Mouse (Mus musculus) Patski (cell line): ENCODE measurements around the gene Zan. TPM values are rescaled to one million over a fixed set of nuclear protein-coding genes. Genes with fewer than 3 reads are reported as not detected.
A peak's percentile ranks its signal among the peaks of the same experiment; 100 is the strongest.

Source experiments
- ATAC-seq: fragments of 100-300 bp; one replicate; pipeline ENCODE4 v1.8.0; 2021
- CTCF ChIA-PET: fragments of 350-600 bp; sonication (Branson Sonifier 250); formaldehyde crosslinking; loops from one replicate; lab custom pipeline; 2022; ENCODE audit warnings: inconsistent platforms; lab: Charles Lee
- POLR2A ChIA-PET: fragments of 350-600 bp; sonication (Branson Sonifier 250); formaldehyde crosslinking; loops from one replicate; lab custom pipeline; 2022; ENCODE audit warnings: antibody characterized with exemption, inconsistent platforms; lab: Charles Lee
- DNase-seq: peaks from one replicate; pipeline ENCODE4 v3.0.0-alpha.2; 2011; ENCODE audit warnings: low read depth, low spot score
- H3K27me3 ChIP-seq: fragments of 371-371 bp; one replicate; pipeline ENCODE4 v1.5.1; 2021
- CTCF ChIP-seq: fragments of 100-300 bp; IDR thresholded peaks from one replicate; pipeline ENCODE4 v1.5.1; 2021
- in situ Hi-C: fragments of 300-500 bp; cut with MboI; formaldehyde crosslinking; loops from 3 replicates; pipeline ENCODE4 v1.11.1; 2018; ENCODE audit warnings: low pct_unique_long_range_greater_than_20kb, mixed read lengths
- polyA plus RNA-seq: library from polyadenylated mRNA; unstranded; gene quantifications from one replicate; pipeline ENCODE4 v1.2.3, GENCODE M21; 2021

Gene Zan
- polyA plus RNA-seq, 1 experiment from 2014 or later, result 7.9 TPM

DNA sequence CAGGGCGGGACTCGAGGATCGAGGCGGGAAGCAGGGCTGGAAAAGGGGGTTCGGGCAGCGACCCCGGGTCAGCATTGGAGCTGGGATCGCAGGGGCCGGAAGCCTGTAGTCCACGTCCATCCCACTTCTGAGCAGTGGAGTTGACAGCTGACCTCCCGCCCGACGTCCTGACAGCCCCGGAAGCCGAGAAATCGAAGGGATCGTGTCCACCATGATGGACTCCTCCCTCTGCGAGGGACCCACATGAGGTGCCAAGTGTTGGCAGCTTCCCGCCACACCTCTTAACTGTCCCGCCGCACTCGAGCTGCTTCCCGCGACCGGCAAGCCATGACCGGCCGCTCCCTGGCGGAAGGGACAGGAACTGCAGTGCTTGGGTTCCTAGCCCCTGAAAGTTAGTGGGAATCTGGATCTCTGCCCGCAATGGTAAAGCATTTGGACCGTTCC lies 25.8 kb upstream of the Zan start:
- in situ Hi-C loops, result loop anchor here (5.0 kb wide), 1 partner anchor 165 kb away; no protein-coding TSS in a partner anchor
- TF ChIP-seq CTCF, result no peak
- peak; percentile 55 for DNase-seq
- CTCF ChIA-PET, result interaction anchor here (0.7 to 4.6 kb wide), 27 partner anchors 10 to 386 kb away, joined by 3 to 30 read pairs (median 5); partner anchors contain the start of genes Gigyf1 and Srrt
- no peaks in the 10 kb centered on the region for H3K27me3 ChIP-seq
- POLR2A ChIA-PET, result interaction anchor here (0.6 to 2.0 kb wide), 8 partner anchors 9 to 191 kb away, joined by 3 to 6 read pairs (median 4); no protein-coding TSS in a partner anchor
- ATAC-seq, result peak; percentile 85

DNA sequence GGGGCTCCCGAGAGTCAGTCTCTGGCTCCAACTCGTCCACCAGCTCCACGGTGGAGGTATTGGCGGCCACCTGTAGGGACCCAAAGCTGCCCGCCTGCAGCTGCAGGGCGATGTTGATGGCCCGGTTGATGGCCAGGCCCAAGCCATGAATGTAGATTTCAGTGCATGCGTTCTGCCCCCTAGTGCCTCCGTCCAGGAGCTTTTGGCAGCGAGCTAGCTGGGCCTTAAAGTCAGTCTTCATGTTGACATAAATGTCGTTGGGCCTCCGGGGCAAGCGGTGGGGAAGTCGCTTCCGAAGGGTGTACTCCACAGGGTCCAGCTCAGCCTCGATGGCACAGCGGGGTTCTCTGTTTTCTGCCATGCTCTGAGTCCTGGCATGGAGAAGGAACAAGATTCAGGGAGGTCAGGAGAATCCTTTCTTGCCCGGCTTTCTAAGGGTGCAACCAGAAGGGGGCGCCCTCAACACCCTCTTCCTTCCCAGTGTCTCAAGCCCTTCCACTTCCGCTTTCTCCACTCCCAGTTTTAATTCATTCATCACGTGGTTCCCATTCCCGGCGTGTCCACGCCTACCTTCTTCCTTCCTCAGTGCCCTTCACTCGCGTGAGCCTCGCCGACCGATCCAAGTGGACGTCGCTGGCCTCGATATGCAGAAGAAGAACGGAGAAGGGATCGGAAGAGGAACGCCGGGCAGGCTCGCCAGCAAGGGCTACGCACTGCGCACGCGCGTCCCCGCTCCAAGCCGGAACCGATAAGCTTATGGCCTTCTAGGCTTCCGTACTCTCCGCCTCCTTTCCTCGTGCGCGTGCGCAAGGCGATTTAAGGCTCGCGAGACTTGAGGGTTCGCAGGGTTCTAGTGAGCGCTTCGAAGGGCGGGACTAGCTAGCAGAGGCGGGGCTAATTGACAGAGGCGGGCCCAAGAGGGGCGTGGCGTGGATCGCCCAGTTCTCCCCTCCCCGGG lies 25.1 kb upstream of the Zan start, which contains the start of gene Pop7:
Pop7 (minus strand) TSS at position 810 of the 958 bp plus-strand sequence.
- ChIA-PET CTCF (interaction anchor here (0.7 to 4.6 kb wide), 32 partner anchors 9 to 385 kb away, joined by 3 to 30 read pairs (median 4); partner anchors contain the start of genes Gigyf1, Pcolce and Srrt), POLR2A (interaction anchor here (0.6 to 2.0 kb wide), 11 partner anchors 8 to 167 kb away, joined by 3 to 6 read pairs (median 3); no protein-coding TSS in a partner anchor)
- in situ Hi-C loops, result loop anchor here (5.0 kb wide), 1 partner anchor 165 kb away; no protein-coding TSS in a partner anchor
- no peak for TF ChIP-seq CTCF
- DNase-seq (peak; percentile 100), ATAC-seq (peak; percentile 89)
- no peaks in the 10 kb centered on the region for H3K27me3 ChIP-seq

DNA sequence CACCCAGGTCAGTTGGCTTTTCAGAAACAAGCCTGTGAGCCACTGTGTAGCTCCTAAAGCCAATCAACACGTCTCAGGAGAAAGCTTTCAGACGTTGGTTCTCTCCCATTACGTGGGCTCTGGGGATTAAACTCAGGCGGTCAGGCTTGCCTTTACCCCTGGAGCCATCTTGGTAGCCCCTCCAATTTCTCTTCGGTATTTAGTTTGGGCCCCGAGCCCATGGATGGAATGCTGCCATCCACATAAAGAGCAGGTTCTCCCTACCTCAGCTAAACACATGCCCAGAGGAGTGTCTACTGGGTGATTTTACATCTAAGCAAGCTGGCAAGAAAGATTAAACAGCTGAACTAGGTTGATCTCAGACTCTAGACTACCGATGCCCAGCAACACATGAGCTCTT lies 23.3 kb upstream of the Zan start:
- CTCF ChIA-PET, result interaction anchor here (2.4 to 4.6 kb wide), 3 partner anchors 7 to 166 kb away, joined by 12 to 26 read pairs (median 17); no protein-coding TSS in a partner anchor
- DNase-seq (no peak), ATAC-seq (no peak)
- POLR2A ChIA-PET, result interaction anchor here (0.7 kb wide), 1 partner anchor 31 kb away, joined by 5 read pairs; no protein-coding TSS in a partner anchor
- H3K27me3 ChIP-seq, result no peaks in the 10 kb centered on the region
- in situ Hi-C loops, result loop anchor here (5.0 kb wide), 1 partner anchor 163 kb away; no protein-coding TSS in a partner anchor
- no peak for TF ChIP-seq CTCF

DNA sequence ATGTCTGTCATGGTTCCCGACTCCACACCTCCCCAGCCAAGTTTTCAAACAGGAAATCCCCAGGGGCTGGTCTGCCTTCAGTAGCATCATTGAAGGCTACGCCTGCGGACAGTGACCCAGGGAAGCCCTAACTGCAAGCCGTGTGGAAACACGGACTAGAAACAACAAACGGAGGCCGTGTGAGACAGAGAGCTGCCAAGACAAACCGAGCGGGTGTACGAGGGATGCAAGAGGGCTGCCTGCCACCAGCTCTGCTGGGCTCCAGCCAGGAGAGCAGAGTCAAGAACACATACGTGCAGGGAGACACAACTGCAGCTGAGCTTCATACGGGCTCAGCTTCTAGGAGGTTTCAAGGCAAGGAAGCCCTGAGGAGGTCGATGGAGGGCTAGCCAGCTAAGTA lies 17.0 kb upstream of the Zan start:
- in situ Hi-C loops, result no loop called here
- ATAC-seq (no peak), DNase-seq (no peak)
- H3K27me3 ChIP-seq, result no peaks in the 10 kb centered on the region
- POLR2A ChIA-PET, result interaction anchor here (0.9 kb wide), 1 partner anchor 8 kb away, joined by 3 read pairs; the partner anchor contains the start of gene Pop7
- CTCF ChIA-PET, result interaction anchor here (1.0 to 2.9 kb wide), 2 partner anchors 7 to 11 kb away, joined by 3 to 17 read pairs; partner anchors contain the start of gene Pop7
- TF ChIP-seq CTCF, result no peak

DNA sequence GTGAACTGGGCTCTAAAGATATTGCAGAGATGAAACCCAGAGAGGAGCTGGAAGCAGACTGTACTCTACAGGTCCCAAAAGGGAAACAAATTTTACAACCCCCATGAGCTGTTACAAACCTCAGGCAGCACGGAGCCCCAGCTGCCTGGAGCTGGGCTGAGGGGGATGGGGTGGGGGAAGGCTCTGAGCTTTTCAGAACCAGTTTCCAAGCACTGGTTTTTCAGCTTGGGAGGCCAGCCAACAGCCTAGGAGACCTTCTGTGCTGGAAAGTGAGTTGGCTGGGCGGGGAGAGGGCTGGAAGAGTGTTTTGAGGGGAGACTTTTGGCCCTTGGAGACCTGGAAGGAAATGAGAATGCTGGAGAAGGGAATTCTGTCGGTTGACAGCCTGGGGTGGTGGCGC lies 14.7 kb upstream of the Zan start:
- ChIA-PET CTCF (interaction anchor here (1.0 to 2.9 kb wide), 2 partner anchors 9 to 10 kb away, joined by 3 to 17 read pairs; partner anchors contain the start of gene Pop7), POLR2A (no interaction called here)
- ATAC-seq (no peak), DNase-seq (no peak)
- TF ChIP-seq CTCF, result no peak
- H3K27me3 ChIP-seq, result peaks cover 1% of the 10 kb centered on the region
- in situ Hi-C loops, result no loop called here

DNA sequence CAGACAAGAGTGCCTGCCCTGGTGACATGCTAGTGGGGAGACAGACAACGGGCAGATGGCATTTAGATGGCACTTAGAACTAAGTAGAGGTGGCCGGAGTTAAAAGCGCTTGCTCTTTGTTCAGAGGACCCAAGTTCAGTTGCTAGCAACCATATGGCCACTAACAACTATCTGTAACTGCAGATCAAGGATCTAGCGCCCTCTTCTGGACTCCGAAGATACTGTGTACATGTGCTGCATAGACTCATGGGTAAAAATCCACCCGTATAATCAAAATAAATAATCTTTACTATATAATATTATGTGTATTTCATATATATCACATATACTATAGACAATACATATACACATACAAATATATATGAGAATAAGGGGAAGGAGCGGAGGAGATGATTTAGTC lies 10.8 kb upstream of the Zan start:
- in situ Hi-C loops, result no loop called here
- ATAC-seq, result no peak
- no peak for TF ChIP-seq CTCF
- ChIA-PET CTCF (interaction anchor here (3.2 kb wide), 1 partner anchor 14 kb away, joined by 26 read pairs; the partner anchor contains the start of gene Pop7), POLR2A (no interaction called here)
- DNase-seq, result no peak
- H3K27me3 ChIP-seq, result peaks cover 4% of the 10 kb centered on the region

DNA sequence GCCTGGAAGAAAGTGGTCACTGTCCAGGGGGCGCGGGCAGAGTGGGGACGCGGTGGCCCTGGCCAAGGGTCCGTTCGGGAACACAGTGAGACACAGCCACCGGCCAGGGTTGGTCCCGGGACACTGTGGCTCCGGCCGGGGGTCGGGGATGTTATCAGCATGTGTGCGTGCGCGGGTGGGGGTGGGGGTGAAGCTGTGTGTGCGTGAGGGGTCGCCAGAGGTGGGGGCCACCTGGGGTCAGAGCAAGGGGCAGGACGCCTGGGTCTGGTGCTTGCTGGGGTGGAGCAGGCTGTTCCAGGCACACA lies 8.9 kb upstream of the Zan start:
- CTCF ChIA-PET, result interaction anchor here (1.0 kb wide), 1 partner anchor 15 kb away, joined by 3 read pairs; no protein-coding TSS in a partner anchor
- DNase-seq (no peak), ATAC-seq (no peak)
- TF ChIP-seq CTCF, result no peak
- peaks cover 4% of the 10 kb centered on the region for H3K27me3 ChIP-seq
- in situ Hi-C loops, result no loop called here
- POLR2A ChIA-PET, result interaction anchor here (0.7 kb wide), 1 partner anchor 136 kb away, joined by 3 read pairs; no protein-coding TSS in a partner anchor

DNA sequence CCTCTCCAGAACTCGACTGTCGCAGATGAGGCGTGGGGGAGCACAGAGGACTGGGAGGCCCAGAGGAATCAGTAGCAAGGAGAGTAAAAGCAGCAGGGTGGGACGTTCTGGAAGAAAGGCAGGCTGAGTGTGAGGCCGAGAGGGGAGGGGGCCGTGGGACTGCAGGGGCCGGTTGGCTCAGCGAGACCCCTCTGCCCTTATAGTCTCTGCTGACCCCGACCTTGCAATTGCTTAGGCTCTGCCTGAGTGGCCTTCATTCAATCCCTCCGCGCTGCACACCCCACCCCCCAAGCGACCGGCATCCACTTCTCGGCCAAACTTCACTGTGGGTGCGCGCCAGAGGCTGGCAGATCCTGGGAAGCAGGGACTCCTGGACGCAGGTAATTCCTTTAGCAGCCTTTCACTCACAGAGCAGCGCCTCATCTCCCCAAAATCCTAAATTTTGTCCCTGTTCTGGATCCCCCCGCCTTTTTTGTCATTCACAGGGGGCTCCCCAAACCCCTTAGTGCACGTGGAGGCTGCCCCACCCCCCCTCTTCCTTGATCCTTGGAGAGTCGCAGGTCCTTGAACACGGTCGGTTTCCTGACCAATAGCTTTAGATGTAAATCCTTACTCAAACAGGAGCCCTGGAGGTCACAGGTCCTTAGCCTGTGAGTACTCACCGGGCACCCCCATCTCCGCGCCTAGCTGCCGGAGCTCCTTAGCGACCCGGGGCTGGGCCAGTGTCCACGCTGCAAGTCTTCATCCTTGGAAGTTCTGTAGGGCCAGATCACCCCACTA lies 8.4 kb upstream of the Zan start:
- ATAC-seq (no peak), DNase-seq (no peak)
- ChIA-PET POLR2A (interaction anchor here (0.7 to 1.1 kb wide), 2 partner anchors 16 to 137 kb away, joined by 3 read pairs; no protein-coding TSS in a partner anchor), CTCF (interaction anchor here (0.9 to 1.0 kb wide), 2 partner anchors 14 to 151 kb away, joined by 3 read pairs; partner anchors contain the start of gene Slc12a9)
- in situ Hi-C loops, result no loop called here
- H3K27me3 ChIP-seq, result peaks cover 4% of the 10 kb centered on the region
- no peak for TF ChIP-seq CTCF

DNA sequence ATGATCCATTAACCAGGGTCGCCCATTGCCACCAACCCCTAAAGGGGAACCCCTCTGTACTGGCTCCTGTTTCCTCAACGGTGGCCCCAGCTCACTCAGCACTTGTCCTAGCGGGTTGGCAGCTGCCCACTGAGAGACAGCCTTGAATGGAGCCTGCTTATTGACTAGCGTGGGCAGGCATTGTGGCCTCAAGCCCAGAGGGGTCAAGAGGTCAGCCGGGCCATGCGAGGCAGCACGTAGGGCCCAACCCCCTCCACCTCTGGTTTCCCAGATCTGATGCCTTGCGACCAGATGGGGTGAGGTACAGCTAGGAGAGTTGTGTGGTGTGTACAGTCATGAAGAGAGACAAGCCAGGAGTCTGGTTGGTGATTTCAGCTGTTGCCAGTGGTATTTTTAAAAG lies 5.0 kb upstream of the Zan start:
- ChIA-PET CTCF (interaction anchor here (0.7 to 2.9 kb wide), 3 partner anchors 10 to 1636 kb away, joined by 3 to 21 read pairs (median 3); partner anchors contain the start of gene Pop7), POLR2A (no interaction called here)
- no peak for DNase-seq
- in situ Hi-C loops, result no loop called here
- ATAC-seq, result no peak
- peaks cover 4% of the 10 kb centered on the region for H3K27me3 ChIP-seq
- no peak for TF ChIP-seq CTCF
